Mouse (Mus musculus) cerebellum, adult 2 months (tissue): ENCODE results near the gene Mta3. TPM values are rescaled to one million over a fixed set of nuclear protein-coding genes. Genes with fewer than 3 reads are reported as not detected.
A peak's percentile ranks its signal among the peaks of the same experiment; 100 is the strongest.

Experiments used
- DNase-seq, 2 experiments: peaks; one replicate each; pipeline ENCODE4 v3.0.0; 2021
- H3K27ac ChIP-seq: fragments of 200-500 bp; 2 replicates; pipeline ENCODE4 v1.5.1; 2012; ENCODE audit warnings: low read length, control low read depth, inconsistent platforms; ENCODE audit not compliant: insufficient read depth
- H3K27me3 ChIP-seq: fragments of 200-500 bp; 2 replicates; pipeline ENCODE4 v1.6.1; 2012; ENCODE audit warnings: inconsistent platforms, mild to moderate bottlenecking, low read length, moderate library complexity; ENCODE audit not compliant: control insufficient read depth, insufficient read depth
- H3K4me1 ChIP-seq: fragments of 200-500 bp; 2 replicates; pipeline ENCODE4 v1.6.1; 2011; ENCODE audit warnings: low read length; ENCODE audit not compliant: control insufficient read depth, insufficient read depth
- H3K4me3 ChIP-seq: fragments of 200-500 bp; replicated peaks from 2 replicates; pipeline ENCODE3; 2011; ENCODE audit warnings: mild to moderate bottlenecking, low read depth, low read length, control low read depth; ENCODE audit not compliant: insufficient read depth
- CTCF ChIP-seq: fragments of 200-500 bp; IDR thresholded peaks from 2 replicates; pipeline ENCODE4 v1.5.1; 2011; ENCODE audit warnings: low read depth, mild to moderate bottlenecking, control low read depth, low read length, moderate library complexity, borderline replicate concordance; ENCODE audit not compliant: insufficient read depth
- POLR2A ChIP-seq: fragments of 200-500 bp; IDR thresholded peaks from 2 replicates; pipeline ENCODE4 v1.6.1; 2011; ENCODE audit warnings: low read length, control low read depth, borderline replicate concordance; ENCODE audit not compliant: insufficient read depth
- WGBS: fragments of 180-500 bp; shearing (Covaris S2); methylation state at CpG from one replicate; pipeline ENCODE4 v1.1.7; 2018; 5-methylcytosine and 5-hydroxymethylcytosine counted together
- polyA plus RNA-seq: library from polyadenylated mRNA; depleted of rRNA; stranded (reverse); fragments of >200 nt; gene quantifications from 2 replicates; pipeline ENCODE4 v1.2.3, GENCODE M21; 2012

Gene Mta3
- polyA plus RNA-seq, 1 experiment, result 67.2 TPM

DNA sequence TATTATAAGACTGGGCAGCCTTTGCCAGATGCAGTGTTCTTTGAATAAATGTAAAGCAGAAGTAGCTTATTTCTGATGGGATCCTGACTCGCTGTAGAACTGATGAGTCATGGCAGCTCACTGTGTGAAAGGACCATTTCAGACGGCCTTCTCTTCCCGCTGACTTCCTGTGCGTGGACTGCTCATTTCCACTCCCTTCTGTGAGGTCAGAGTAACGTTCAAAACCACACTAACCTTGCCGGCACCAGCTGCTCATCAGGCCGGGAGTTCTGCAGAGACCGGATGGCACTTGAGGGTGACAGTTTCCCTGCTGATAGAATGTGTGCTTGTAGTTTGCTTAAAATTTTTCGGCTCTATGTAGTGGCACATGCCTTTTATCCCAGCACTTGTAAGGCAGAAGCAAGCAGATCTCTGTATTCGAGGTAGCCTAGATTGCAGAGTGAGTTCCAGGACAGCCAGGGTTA lies 26.2 kb downstream of the Mta3 start:
- 29% methylated on average over 10 of the region's 10 CpGs for WGBS
- no peaks in the 10 kb centered on the region for H3K4me1 ChIP-seq
- no peak overlapping the region for H3K27ac ChIP-seq
- H3K4me3 ChIP-seq, result no peak overlapping the region
- H3K27me3 ChIP-seq, result no peaks in the 10 kb centered on the region
- TF ChIP-seq POLR2A, result no peak
- no peak for TF ChIP-seq CTCF
- DNase-seq, result peak; percentile 29 to 41

DNA sequence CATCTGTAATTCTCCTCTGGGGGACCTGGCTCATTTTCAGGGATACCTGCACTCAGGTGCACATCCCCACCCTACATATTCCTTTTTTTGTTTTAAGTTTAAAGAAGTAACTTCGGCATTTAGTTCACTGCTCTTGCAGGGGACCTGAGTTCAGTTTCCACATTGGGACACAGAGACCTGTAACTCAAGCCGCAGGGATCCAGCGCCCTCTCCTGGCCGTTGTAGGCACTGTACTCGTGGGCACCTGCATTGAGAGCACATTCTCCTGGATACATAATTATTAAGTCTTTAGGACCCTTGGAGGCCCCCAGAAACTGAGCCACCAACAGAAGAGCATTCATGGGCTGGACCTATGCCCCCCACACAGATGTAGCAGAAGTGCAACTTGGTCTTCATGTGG lies 26.8 kb downstream of the Mta3 start:
- TF ChIP-seq CTCF (peak; percentile 71), POLR2A (no peak)

DNA sequence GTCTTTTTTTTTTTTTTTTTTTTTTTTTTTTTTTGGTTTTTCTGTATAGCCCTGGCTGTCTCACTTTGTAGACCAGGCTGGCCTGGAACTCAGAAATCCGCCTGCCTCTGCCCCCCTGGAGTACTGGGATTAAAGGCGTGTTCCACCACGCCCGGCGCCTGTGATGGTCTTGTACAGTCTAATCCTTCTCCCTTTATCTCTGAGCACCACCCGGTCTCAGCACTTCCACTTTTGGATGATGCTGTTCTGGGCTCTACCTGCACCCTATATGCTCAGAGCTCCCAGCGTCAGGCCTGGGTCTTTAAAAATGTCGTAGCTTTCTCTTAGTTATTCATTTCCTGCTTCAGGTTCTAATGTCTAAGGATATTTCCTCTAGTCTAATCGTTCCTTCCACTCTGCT lies 30.7 kb downstream of the Mta3 start:
- TF ChIP-seq POLR2A (no peak), CTCF (no peak)
- no peak overlapping the region for H3K27ac ChIP-seq
- no peak overlapping the region for H3K4me3 ChIP-seq
- 95% methylated on average over 9 of the region's 9 CpGs for WGBS
- no peaks in the 10 kb centered on the region for H3K27me3 ChIP-seq
- DNase-seq, result no peak
- peaks cover under 1% of the 10 kb centered on the region; the same call in 1 of the 2 replicates for H3K4me1 ChIP-seq

More for the DNA sequence above, 26.8 kb downstream of the Mta3 start:
- no peaks in the 10 kb centered on the region for H3K4me1 ChIP-seq
- H3K27ac ChIP-seq, result no peak overlapping the region
- DNase-seq, result peak; percentile 30 to 60
- 47% methylated on average over 5 of the region's 5 CpGs for WGBS
- H3K4me3 ChIP-seq, result no peak overlapping the region
- H3K27me3 ChIP-seq, result no peaks in the 10 kb centered on the region

DNA sequence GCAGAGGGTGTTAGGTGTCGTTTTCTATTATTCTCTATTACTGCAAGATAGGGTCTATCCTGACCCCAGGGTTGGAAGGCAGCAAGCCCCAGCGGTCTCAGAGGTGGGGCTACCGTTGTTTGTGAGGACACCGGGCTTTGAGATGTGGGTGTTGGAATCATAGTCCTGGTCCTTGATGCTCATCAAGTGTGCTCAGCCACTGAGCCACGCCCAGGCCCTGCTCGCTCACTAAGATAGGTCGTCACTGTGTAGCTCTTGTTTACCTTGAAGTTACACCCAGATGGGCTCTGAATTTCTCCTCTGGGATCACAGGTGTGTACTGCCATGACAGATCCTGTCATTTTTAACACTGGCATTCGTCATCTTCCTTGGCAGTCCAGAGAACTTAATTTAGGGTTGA lies 31.8 kb downstream of the Mta3 start:
- Histone ChIP-seq H3K27ac (no peak overlapping the region), H3K4me3 (no peak overlapping the region), H3K27me3 (no peaks in the 10 kb centered on the region), H3K4me1 (peaks cover 2% of the 10 kb centered on the region; the same call in 1 of the 2 replicates)
- TF ChIP-seq POLR2A (no peak), CTCF (no peak)
- 92% methylated on average over 8 of the region's 8 CpGs for WGBS
- DNase-seq, result no peak

DNA sequence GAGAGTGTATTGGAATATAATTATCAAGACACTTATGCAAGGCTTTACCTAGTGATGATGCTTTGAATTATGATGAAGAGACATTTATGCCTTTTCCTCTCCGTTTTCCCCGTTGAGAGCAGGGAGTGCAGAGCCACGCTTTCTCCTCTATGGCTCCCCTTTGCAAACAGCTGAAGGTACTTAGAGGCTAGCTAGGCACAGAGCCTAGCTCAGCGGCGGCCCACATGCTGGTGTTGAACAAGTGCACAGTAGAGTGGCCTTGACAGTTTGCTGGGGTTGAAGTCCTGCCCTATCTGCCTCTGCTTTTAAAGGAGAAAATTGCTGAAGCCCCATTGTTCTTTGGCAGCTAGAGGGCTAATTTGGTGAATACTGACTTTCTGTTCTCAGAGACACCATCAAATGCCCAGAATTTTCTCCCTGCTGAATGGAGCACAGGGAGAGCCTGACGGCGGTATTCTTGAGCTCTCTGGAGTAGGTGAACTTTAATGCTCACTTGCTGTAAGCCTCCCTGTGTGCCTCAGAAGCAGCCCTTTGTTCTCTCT lies 34.2 kb downstream of the Mta3 start:
- 60% methylated on average over 7 of the region's 7 CpGs for WGBS
- H3K4me1 ChIP-seq, result peaks cover 2% of the 10 kb centered on the region; the same call in 1 of the 2 replicates
- no peak overlapping the region for H3K27ac ChIP-seq
- H3K4me3 ChIP-seq, result no peak overlapping the region
- TF ChIP-seq CTCF, result no peak
- TF ChIP-seq POLR2A, result no peak
- no peaks in the 10 kb centered on the region for H3K27me3 ChIP-seq
- DNase-seq, result peak in 1 of 2 experiments; percentile 24

DNA sequence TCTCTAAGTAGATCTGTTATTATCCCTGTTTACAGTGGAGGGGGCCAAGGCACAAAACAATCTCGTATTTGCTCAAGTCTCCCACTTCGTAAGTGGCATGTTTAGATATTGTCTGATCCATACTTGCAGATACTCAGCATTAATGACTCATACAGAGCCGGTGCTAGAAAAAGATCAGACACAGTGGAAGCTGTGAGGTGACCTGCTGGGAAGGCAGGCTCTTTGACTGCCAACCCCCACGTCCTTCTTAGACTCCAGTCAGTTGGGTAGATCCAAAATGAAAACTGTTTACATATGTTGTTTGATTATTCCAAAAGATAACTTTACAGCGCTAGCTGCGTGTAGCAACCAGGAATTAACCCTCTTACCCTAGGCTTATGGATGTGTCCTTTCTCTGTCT lies 35.3 kb downstream of the Mta3 start:
- 19% methylated on average over 6 of the region's 6 CpGs for WGBS
- H3K4me1 ChIP-seq, result peaks cover 2% of the 10 kb centered on the region; the same call in 1 of the 2 replicates
- H3K4me3 ChIP-seq, result no peak overlapping the region
- no peak for TF ChIP-seq CTCF
- TF ChIP-seq POLR2A, result no peak
- peak; percentile 44 to 70 for DNase-seq
- no peak overlapping the region for H3K27ac ChIP-seq
- H3K27me3 ChIP-seq, result no peaks in the 10 kb centered on the region

DNA sequence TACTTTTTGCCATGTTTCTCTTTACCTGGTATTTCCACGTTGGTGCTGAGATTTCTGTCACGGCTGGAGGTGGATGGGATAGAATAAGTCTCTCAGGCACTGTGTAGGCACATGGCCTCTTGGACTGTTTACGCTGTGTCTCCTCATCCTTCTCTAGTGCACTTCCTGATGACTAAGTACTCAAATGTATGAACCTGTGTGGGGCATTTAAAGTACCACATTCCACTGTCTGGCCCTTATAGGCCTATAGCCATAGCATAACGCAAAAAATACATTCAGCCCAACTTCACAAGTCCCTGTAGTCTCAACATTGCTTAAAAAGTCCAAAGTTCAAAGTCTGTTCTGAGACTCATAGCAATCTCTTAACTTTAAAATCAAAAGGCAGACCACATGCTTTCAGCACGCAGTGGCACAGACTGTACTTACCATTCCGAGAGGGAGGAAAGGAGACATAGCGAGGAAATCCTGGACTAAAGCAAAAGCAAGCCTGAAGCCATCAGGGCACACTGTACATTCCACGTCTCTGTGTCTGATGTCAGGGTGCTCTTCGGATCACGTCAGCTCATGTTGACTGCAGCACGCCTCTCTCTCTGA lies 38.4 kb downstream of the Mta3 start:
- no peak overlapping the region for H3K4me3 ChIP-seq
- TF ChIP-seq POLR2A (no peak), CTCF (no peak)
- peaks cover 2% of the 10 kb centered on the region; the same call in 1 of the 2 replicates for H3K4me1 ChIP-seq
- WGBS, result 98% methylated on average over 11 of the region's 11 CpGs
- no peak overlapping the region for H3K27ac ChIP-seq
- no peaks in the 10 kb centered on the region for H3K27me3 ChIP-seq
- DNase-seq, result no peak
